Mouse (Mus musculus): ENCODE results near the gene Dhx36.

The Dhx36 gene

DNA sequence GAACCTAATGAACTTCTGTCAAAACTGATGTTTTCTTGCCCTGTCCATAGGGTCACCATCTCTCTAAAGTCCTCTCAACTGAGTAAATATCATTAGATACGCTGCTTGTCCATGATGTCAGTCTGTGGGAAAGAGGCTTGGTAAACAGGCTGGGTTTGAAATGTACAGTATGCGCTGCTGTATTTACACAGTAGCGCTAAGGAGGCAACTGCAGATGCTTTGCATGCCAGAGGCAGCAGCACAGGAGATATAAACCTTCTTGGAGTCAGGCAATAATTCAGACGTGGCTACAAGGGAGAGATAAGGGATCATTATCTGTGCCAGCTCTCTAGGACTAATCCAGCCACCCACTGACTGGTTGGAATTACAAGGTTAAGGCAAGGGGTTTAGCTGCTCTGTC lies 73.1 kb downstream of the Dhx36 start:
- DNase-seq (ENCODE audit: low read depth, low spot score), result no peak

DNA sequence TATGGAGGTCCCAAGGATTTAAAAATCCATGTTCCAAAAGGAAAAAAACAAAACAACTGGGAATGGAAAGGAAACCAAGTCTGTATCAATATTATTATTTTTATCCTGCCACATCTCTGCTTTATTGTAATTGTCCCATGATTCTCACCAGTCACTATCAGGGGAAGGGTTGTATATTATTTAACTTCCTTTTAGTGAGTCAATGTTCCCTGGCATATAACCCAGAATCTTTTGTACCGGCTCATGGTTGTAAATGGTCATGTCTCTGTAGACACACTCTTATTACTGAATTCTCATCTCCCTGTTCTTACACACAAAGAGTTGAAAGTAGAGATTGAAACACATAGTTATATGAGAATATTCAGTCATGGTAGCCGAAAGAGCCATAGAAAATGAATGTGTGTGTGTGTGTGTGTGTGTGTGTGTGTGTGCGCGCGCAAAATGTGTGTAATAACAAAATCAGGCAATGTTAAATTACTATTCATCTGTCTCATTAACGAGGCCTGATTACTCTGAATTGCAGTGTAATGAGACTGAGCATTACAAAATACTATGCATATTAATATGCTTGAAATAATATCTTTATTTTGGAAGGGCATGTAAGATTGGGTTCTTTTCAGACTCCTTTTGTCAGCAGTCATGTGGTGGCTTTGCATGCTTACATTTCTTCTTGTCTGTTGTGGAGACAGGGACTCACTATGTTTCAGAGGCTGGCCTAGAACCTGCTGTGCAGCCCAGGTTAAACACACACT lies 88.2 kb downstream of the Dhx36 start:
- DNase-seq (ENCODE audit: low read depth, low spot score), result no peak
